Mouse (Mus musculus): ENCODE data around the gene Rab36. TPM values are rescaled to one million over a fixed set of nuclear protein-coding genes. Genes with fewer than 3 reads are reported as not detected.

Rab36 gene
- 13.3 and 13.7 TPM in 2 replicates for polyA plus RNA-seq (2015; fragmentation: Nextera tagmentation; extraction: Ambion mirVana)

DNA sequence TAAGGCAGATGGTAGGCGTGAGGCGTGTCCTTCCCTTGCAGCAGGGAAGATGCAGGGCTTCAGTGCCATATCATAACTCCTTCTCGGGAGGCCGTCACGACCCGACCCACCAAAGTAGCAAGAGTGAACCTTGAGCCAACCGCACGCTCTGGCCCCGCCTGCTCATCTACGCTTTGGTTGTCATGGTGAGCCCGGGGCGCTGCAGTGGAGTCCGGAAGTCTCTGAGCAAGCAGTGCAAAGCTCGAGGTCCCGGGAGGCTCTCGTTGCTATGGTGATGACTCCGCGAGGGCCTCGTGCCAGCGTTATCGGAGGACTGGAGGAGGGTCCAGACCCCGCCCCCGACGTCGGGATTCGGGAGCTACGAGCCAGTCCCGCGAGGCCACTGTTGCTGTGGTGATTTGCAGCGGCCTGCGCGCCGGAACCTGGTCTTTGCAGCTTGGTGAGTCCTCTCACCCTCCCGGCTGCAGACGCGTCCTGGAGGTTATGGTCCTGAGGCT is at the start of gene Rab36:
Gene Rab36 (plus strand): TSS at position 176 of the 497 bp plus-strand sequence.
- under 1% methylated on average over 36 of the region's 36 CpGs for WGBS
- H3K4me2 ChIP-seq (replicated peaks): peak within 1 kb of the TSS; percentile 74
- H3K9me3 ChIP-seq: no peaks in the 10 kb centered on the region
- H3K4me3 ChIP-seq: peak within 1 kb of the TSS; percentile 43
- peak within 1 kb of the TSS; percentile 60 for H3K27ac ChIP-seq (replicated peaks)
- H3K36me3 ChIP-seq: no peaks in the 10 kb centered on the region
- no peaks in the 10 kb centered on the region for H3K27me3 ChIP-seq
- H3K9ac ChIP-seq (replicated peaks): peak within 1 kb of the TSS; percentile 48
- peak; percentile 92 for ATAC-seq (replicated peaks)
- H3K4me1 ChIP-seq: peaks cover 30% of the 10 kb centered on the region

DNA sequence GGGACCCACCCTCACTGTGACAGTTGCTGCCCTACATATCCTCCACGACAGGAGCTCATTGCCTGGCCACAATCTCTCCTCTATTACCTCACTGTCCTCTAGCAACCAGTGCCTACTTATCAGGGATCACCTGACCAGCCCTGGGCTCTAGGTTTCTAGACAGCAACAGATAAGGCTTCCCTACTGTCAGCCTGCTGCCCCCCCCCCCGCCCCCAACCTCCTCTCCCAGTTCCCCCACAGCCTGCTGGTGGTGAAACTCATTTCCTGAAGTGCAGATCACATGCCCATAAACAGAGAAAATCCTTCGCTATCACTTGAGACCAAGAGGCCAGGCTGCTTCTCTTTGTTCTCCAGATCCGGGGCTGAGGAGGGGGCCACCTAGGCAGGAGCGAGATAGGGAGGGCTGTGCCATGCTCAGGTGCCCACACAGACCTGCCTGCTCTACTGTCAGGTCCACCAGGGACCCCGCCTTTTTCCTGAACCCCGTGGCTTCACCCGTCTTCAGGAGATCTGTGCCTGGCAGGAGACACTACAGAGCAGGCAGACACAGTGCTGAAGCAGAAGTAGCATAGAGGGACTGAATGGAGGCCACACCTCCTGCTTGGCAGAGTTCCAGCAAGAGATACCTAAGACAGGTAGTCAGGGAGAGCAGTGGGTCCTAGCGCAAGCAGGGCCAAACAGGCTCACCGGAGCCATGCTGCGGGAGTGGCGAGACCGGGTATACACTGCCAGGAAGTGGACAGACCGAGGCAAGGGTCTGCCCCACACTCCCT is 49.0 kb upstream of the Rab36 start:
- 80% methylated on average over 14 of the region's 14 CpGs for WGBS
- Histone ChIP-seq H3K9me3 (no peaks in the 10 kb centered on the region), H3K4me2 (replicated peaks) (no peak overlapping the region), H3K4me1 (no peaks in the 10 kb centered on the region), H3K36me3 (peaks cover 14% of the 10 kb centered on the region), H3K27me3 (no peaks in the 10 kb centered on the region), H3K27ac (replicated peaks) (no peak overlapping the region), H3K9ac (replicated peaks) (no peak overlapping the region), H3K4me3 (no peak overlapping the region)
- 0 out of 2 replicates have a peak, but pooled peaks have one; percentile 9 for ATAC-seq (replicated peaks)

DNA sequence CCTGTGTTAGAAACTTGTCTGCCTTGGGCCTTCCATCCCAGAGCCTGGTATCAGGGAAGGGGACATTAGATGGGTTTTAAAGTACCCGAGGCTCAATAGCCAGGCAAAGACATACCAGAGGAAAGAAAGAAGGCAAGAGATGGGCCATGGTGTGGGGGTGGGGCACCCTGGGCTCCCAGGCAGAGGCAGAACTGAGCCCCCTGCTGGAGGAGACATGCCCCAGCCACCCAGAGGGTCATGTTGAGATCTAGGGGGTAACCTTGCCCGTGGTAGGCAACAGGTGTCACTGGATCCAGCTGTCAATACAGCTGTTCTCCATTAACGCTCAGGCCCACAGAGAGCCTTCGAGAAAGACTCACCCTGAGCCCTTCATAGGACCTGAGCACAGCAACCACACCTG is 47.0 kb upstream of the Rab36 start:
- no peak overlapping the region for H3K4me2 ChIP-seq (replicated peaks)
- no peaks in the 10 kb centered on the region for H3K9me3 ChIP-seq
- no peak overlapping the region for H3K9ac ChIP-seq (replicated peaks)
- peaks cover 14% of the 10 kb centered on the region for H3K36me3 ChIP-seq
- 91% methylated on average over 4 of the region's 4 CpGs for WGBS
- no peak for ATAC-seq (replicated peaks)
- no peak overlapping the region for H3K27ac ChIP-seq (replicated peaks)
- peaks cover 5% of the 10 kb centered on the region for H3K4me1 ChIP-seq
- no peak overlapping the region for H3K4me3 ChIP-seq
- H3K27me3 ChIP-seq: no peaks in the 10 kb centered on the region

DNA sequence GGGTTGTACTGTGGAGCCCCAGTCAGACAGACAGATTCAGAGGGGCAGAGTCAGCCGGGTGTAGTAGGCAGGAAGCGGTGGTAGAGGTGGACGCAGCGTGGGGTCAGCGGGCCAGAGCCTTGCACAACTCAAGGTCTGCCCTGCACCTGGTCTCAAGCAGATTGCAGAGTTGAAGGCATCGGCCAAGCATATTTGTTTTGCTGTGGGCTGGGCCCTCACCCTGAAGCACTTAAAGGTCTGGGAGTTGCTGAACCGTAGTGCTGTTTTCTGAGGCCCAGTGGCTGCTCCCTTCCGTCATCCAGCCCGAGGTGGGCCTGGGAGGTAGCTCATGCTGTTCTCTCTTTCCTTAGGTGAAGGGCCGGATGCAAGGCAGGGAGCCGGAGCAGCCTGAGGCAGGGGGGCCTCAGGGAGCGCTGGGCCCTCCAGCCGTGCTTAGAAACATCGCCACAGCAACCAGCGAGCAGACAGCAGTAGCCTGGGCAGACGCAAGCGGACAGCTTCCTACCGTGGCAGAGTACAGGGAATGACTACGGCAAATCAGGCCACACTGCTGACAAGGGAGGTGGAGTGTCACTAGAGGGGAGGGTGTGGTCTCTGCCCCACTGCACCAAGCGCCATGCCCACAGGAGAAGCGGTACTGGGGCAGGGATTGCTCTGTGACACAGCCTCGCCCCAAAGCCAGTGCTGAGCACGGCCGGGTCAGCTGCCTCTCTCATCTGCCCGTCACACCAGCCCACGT is 46.1 kb upstream of the Rab36 start:
- Histone ChIP-seq H3K9ac (replicated peaks) (no peak overlapping the region), H3K27me3 (no peaks in the 10 kb centered on the region), H3K4me1 (peaks cover 14% of the 10 kb centered on the region), H3K36me3 (peaks cover 14% of the 10 kb centered on the region), H3K9me3 (no peaks in the 10 kb centered on the region), H3K4me2 (replicated peaks) (no peak overlapping the region), H3K4me3 (no peak overlapping the region), H3K27ac (replicated peaks) (no peak overlapping the region)
- 62% methylated on average over 26 of the region's 26 CpGs for WGBS
- ATAC-seq (replicated peaks): no peak

DNA sequence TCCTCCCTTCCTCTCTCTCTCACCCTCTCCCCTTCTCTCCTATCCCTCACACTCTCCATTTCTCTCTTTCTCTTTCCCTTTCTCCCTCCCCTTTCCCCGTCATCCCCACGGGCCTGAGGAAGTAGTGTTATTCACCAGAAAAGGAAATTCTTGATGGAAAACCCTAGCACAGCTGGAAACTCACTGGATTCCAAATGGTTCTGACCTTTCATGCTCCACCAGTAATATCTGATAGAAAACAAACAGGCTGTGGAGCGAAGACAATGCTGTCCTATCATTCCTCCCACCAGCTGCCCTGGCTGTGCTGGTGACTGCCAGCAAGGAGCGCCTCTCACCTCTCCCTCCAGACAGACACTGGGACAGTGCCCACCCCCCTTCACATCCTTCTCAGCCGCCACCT is 42.0 kb upstream of the Rab36 start:
- no peaks in the 10 kb centered on the region for H3K27me3 ChIP-seq
- no peak overlapping the region for H3K9ac ChIP-seq (replicated peaks)
- H3K36me3 ChIP-seq: peaks cover 14% of the 10 kb centered on the region
- H3K9me3 ChIP-seq: no peaks in the 10 kb centered on the region
- ATAC-seq (replicated peaks): peak; percentile 36; the same call in 1 of the 2 replicates
- no peak overlapping the region for H3K4me3 ChIP-seq
- WGBS: 11% methylated on average over 5 of the region's 5 CpGs
- no peak overlapping the region for H3K4me2 ChIP-seq (replicated peaks)
- H3K27ac ChIP-seq (replicated peaks): 0 out of 2 replicates have a peak overlapping the region, but pooled peaks have one; percentile 17
- H3K4me1 ChIP-seq: peaks cover 17% of the 10 kb centered on the region

DNA sequence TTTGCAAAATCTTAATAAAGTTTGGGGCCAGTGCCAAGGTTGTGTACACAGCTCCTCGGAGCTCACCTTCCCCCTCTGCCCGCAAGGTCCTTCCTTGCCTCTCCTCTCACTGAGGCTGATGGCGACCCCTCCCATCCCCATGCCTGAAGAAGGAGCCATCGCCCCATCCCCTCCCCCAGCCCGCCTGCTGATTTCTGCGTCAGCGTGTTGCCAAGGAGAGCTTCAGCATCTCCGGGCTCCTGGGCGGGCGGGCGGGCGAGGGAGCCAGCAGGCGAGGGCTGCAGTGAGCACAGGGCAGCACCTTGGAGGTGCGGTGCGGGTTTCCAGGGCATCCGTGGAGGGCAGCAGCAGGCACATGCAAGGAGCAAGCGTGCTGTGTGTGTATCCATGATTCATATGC is 41.5 kb upstream of the Rab36 start:
- H3K9me3 ChIP-seq: no peaks in the 10 kb centered on the region
- peak; percentile 62 for ATAC-seq (replicated peaks)
- H3K4me1 ChIP-seq: peaks cover 22% of the 10 kb centered on the region
- WGBS: under 1% methylated on average over 17 of the region's 17 CpGs
- no peak overlapping the region; the same call in 1 of the 2 replicates for H3K27ac ChIP-seq (replicated peaks)
- H3K9ac ChIP-seq (replicated peaks): peak overlapping the region; percentile 31; the same call in 1 of the 2 replicates
- H3K4me3 ChIP-seq: peak overlapping the region; percentile 17; the same call in 1 of the 2 replicates
- H3K4me2 ChIP-seq (replicated peaks): peak overlapping the region; percentile 44
- H3K27me3 ChIP-seq: no peaks in the 10 kb centered on the region
- peaks cover 14% of the 10 kb centered on the region for H3K36me3 ChIP-seq

DNA sequence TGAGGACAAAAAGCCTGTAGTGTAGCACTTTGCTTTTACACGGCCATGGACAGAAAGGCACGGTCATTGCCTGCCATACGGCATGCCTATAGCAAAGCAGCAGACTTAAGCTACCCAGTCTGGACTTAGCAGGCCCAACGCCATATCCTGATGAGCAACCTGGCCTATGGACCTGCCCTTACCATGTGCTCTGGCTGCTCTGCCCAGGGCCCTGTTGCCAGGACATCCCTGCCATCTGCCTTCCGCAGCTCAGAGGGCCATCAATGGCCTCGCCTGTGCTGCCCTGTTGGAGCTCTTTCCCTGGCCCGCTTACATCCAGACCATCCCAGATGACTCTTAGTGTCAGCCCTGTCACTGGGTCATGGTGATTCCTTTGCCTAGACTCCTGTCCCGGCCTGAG is 35.5 kb upstream of the Rab36 start:
- Histone ChIP-seq H3K9me3 (no peaks in the 10 kb centered on the region), H3K36me3 (no peaks in the 10 kb centered on the region), H3K4me3 (no peak overlapping the region), H3K27me3 (no peaks in the 10 kb centered on the region), H3K9ac (replicated peaks) (no peak overlapping the region), H3K4me1 (peaks cover 6% of the 10 kb centered on the region), H3K4me2 (replicated peaks) (no peak overlapping the region), H3K27ac (replicated peaks) (no peak overlapping the region)
- 93% methylated on average over 8 of the region's 8 CpGs for WGBS
- ATAC-seq (replicated peaks): no peak

DNA sequence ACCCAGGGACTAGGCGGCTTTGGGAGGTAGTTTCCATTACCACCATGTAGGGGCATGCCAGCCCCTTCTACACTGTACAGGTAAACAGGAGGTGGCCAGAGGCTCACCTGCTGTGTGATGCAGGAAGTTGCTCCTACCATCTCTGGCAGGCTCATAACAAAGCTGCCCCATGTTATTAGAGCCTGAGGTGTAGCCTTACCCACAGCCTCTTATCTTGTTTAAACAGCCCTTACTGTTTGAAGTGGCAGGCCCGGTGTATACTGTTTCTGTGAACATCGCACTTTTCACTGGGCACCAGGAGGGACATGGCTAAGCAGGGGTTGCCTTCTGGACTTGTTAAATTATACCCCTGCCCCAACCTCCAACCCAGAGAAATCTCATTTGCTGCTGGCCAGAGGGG is 32.8 kb upstream of the Rab36 start:
- Histone ChIP-seq H3K9me3 (no peaks in the 10 kb centered on the region), H3K27ac (replicated peaks) (no peak overlapping the region), H3K4me3 (no peak overlapping the region), H3K4me2 (replicated peaks) (no peak overlapping the region), H3K36me3 (no peaks in the 10 kb centered on the region), H3K4me1 (peaks cover 16% of the 10 kb centered on the region), H3K27me3 (no peaks in the 10 kb centered on the region), H3K9ac (replicated peaks) (no peak overlapping the region)
- 90% methylated on average over 3 of the region's 3 CpGs for WGBS
- no peak for ATAC-seq (replicated peaks)

DNA sequence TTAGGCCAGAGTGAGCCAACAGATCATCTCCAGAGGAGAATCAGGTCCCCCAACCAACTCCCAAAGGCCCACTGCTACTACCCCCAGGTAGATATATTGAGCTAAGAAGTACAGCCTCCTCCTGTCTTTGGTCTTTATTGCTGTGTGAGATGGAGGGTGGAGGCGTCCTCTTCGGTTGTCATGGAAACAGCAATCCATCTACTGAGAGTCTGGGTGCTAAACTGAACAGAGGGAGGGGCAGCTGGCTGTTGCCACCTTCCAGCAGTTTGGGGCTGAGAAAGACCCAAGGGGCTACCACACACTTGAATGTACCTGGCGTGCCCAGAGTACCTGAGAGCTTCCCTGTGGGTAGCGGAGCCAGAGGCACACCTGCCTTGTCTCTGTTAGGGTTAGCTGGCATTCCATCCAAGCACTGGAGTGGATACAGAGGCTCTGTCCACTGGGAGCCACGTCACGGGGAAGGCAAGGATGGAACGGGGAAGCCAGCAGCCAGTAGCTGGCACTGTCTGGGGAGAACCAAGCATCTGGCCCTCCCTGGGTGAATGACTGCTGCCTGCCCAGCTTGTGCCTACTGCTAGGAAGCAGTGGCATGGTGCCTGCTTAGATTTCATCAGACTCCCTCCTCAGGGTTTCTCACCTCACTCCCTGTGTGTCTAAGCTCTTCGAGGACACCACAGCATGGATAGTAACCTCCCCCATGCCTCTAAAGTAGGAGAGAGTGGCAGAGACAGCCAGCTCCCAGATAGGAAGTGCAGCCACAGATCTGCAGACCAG is 29.8 kb upstream of the Rab36 start:
- no peaks in the 10 kb centered on the region for H3K9me3 ChIP-seq
- no peak overlapping the region for H3K4me3 ChIP-seq
- H3K27ac ChIP-seq (replicated peaks): no peak overlapping the region
- peaks cover 13% of the 10 kb centered on the region for H3K4me1 ChIP-seq
- ATAC-seq (replicated peaks): 0 out of 2 replicates have a peak, but pooled peaks have one; percentile 20
- no peaks in the 10 kb centered on the region for H3K36me3 ChIP-seq
- no peak overlapping the region for H3K9ac ChIP-seq (replicated peaks)
- no peak overlapping the region for H3K4me2 ChIP-seq (replicated peaks)
- no peaks in the 10 kb centered on the region for H3K27me3 ChIP-seq
- 63% methylated on average over 8 of the region's 8 CpGs for WGBS

DNA sequence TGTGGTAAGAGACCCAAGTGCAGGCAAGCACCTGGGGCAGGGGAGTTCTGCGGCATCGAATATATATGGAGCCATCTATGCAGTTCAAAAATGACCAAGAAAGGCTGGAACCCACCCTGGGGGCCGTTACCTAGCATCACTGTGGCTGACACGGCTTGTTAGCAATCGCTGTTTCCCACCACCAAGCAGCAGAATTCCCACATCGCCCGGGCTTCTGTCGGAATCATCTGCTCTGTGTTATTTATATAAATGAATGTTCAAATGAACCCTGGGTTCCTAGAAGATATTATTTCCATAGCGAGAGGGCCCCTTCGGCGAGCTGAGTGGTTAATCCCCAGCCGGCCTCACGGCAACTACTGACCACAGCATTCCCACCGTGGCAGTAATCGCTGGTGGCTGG is 26.2 kb upstream of the Rab36 start:
- no peaks in the 10 kb centered on the region for H3K9me3 ChIP-seq
- peaks cover 15% of the 10 kb centered on the region for H3K4me1 ChIP-seq
- H3K27ac ChIP-seq (replicated peaks): no peak overlapping the region; the same call in 1 of the 2 replicates
- no peaks in the 10 kb centered on the region for H3K36me3 ChIP-seq
- H3K27me3 ChIP-seq: no peaks in the 10 kb centered on the region
- no peak overlapping the region for H3K4me2 ChIP-seq (replicated peaks)
- no peak overlapping the region for H3K9ac ChIP-seq (replicated peaks)
- WGBS: 89% methylated on average over 15 of the region's 15 CpGs
- no peak overlapping the region for H3K4me3 ChIP-seq
- ATAC-seq (replicated peaks): no peak

DNA sequence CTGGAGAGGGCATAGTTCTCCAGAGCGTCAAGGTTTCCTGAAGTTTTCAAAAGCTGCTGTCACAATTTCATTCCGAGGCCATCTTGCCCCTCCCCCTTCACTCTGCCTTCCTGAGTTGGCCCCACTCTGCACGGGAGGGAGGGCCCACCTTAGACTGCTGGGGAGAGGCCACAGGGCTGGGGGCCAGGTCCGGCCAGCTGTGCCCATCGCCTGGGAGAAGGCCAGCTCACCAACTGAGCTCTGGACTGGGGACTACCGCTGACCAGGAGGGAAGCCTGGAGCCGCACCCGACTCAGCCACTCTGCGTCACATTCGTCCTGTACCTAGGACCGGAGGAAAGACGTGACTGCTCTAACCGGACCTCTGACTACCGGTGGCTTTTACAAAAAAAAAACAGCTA is 21.4 kb upstream of the Rab36 start:
- no peak overlapping the region for H3K27ac ChIP-seq (replicated peaks)
- no peak overlapping the region for H3K4me3 ChIP-seq
- H3K36me3 ChIP-seq: no peaks in the 10 kb centered on the region
- WGBS: 76% methylated on average over 14 of the region's 14 CpGs
- no peak for ATAC-seq (replicated peaks)
- no peak overlapping the region for H3K9ac ChIP-seq (replicated peaks)
- H3K4me1 ChIP-seq: peaks cover 7% of the 10 kb centered on the region; the same call in 1 of the 2 replicates
- H3K27me3 ChIP-seq: no peaks in the 10 kb centered on the region
- no peak overlapping the region for H3K4me2 ChIP-seq (replicated peaks)
- no peaks in the 10 kb centered on the region for H3K9me3 ChIP-seq
